Comparison of ENCODE assay signal across 32 mouse cellular contexts in the genomic region with DNA sequence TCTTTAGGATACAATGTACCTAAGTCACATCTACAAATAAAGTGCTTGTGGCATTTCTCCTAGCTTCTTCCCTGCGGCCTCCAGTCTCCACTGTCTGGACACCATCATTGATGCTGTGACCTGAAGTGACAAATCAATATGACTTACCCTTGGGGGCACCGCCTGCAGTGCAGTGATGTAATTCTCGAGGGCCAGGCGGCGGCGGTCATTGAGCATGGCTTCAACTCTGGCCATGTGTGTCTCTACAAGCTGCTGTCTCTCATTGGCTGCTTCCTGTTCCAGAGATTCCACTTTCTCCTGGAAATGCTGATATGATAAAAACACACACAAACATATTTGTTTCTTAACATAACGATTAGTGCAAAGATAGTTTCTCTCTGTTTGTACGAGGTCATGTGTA.
"Had no signal": no experiment of that assay in that cellular context is flagged by ENCODE, and none has a peak within 500 bp of the region (broad histone marks: within the 10 kb centered on the region; RNA-seq: fewer than 3 reads in every experiment).

No protein-coding gene starts in this region.

- H3K4me1 ChIP-seq: limb, embryonic 10.5 days; limb, embryonic 12.5 days; limb, embryonic 13.5 days; limb, embryonic 15.5 days; liver, embryonic 12.5 days; liver, embryonic 13.5 days; liver, embryonic 15.5 days; lung, embryonic 15.5 days; megakaryocyte, embryonic 14.5 days; midbrain, embryonic 12.5 days; neural tube, embryonic 12.5 days had no signal

- ATAC-seq: liver, embryonic 12.5 days; liver, postnatal 0 days; lung, postnatal 0 days; midbrain, embryonic 13.5 days; midbrain, embryonic 15.5 days; midbrain, embryonic 16.5 days had no signal

- DNase-seq: liver; liver, embryonic 13.5 days; liver, postnatal 0 days; lung, adult 18-20 months; lung, adult 2 months; lung, embryonic 14.5 days; lung, postnatal 10 days; lung, postnatal 14 days; lung, postnatal 36 days; lung, postnatal 4 days; midbrain, embryonic 14.5 days had no signal

- H3K4me2 ChIP-seq: limb, embryonic 12.5 days; limb, embryonic 13.5 days; limb, embryonic 15.5 days; liver, embryonic 11.5 days; liver, embryonic 12.5 days; liver, embryonic 13.5 days; liver, embryonic 15.5 days; lung, embryonic 14.5 days; lung, embryonic 15.5 days; midbrain, embryonic 11.5 days; midbrain, embryonic 12.5 days; midbrain, embryonic 13.5 days; midbrain, embryonic 15.5 days; neural tube, embryonic 12.5 days; neural tube, embryonic 13.5 days had no signal

- H3K4me3 ChIP-seq: limb, embryonic 10.5 days; limb, embryonic 12.5 days; limb, embryonic 13.5 days; limb, embryonic 15.5 days; liver, embryonic 12.5 days; liver, embryonic 13.5 days; liver, embryonic 15.5 days; lung, embryonic 15.5 days; megakaryocyte, embryonic 14.5 days; midbrain, embryonic 10.5 days; midbrain, embryonic 12.5 days; midbrain, embryonic 13.5 days; midbrain, embryonic 15.5 days; myocyte; neural tube, embryonic 12.5 days; neural tube, embryonic 13.5 days had no signal

- H3K9ac ChIP-seq: limb, embryonic 12.5 days; limb, embryonic 13.5 days; limb, embryonic 15.5 days; liver, embryonic 12.5 days; liver, embryonic 13.5 days; liver, embryonic 14.5 days; liver, embryonic 15.5 days; liver, postnatal 0 days; lung, embryonic 14.5 days; lung, embryonic 15.5 days; midbrain, embryonic 12.5 days; midbrain, embryonic 13.5 days; midbrain, embryonic 15.5 days; neural tube, embryonic 12.5 days; neural tube, embryonic 13.5 days had no signal

- H3K27me3 ChIP-seq: limb, embryonic 12.5 days; limb, embryonic 13.5 days; limb, embryonic 15.5 days; liver, embryonic 12.5 days; liver, embryonic 13.5 days; liver, embryonic 15.5 days; lung, embryonic 15.5 days; megakaryocyte, embryonic 14.5 days; midbrain, embryonic 12.5 days; midbrain, embryonic 13.5 days; midbrain, embryonic 15.5 days; neural tube, embryonic 12.5 days; neural tube, embryonic 13.5 days had no signal

- H3K27ac ChIP-seq: limb, embryonic 10.5 days; limb, embryonic 12.5 days; limb, embryonic 13.5 days; limb, embryonic 15.5 days; liver, embryonic 12.5 days; liver, embryonic 13.5 days; liver, embryonic 14.5 days; liver, embryonic 15.5 days; lung, embryonic 15.5 days; macrophage; midbrain, embryonic 10.5 days; midbrain, embryonic 12.5 days; midbrain, embryonic 13.5 days; midbrain, embryonic 15.5 days; neural tube, embryonic 12.5 days; neural tube, embryonic 13.5 days had no signal

- H3K36me3 ChIP-seq: liver, embryonic 15.5 days had no signal

- H3K9me3 ChIP-seq: limb, embryonic 10.5 days; liver, embryonic 12.5 days; liver, embryonic 13.5 days; liver, embryonic 15.5 days; lung, embryonic 15.5 days; midbrain, embryonic 10.5 days; midbrain, embryonic 13.5 days; midbrain, embryonic 15.5 days; neural tube, embryonic 12.5 days; neural tube, embryonic 13.5 days had no signal
